Mouse (Mus musculus) embryo, embryonic 11.5 days (tissue): ENCODE measurements around the gene Ankrd33b.

ENCODE experiments used
- DNase-seq: peaks from one replicate; pipeline ENCODE4 v3.0.0-alpha.2; 2012; ENCODE audit warnings: low read depth, low spot score

Ankrd33b gene

GRCm38 (mm10) chr15:31338656-31339291 is 28.8 kb downstream of the Ankrd33b start:
- DNase-seq: no peak

- DNase-seq: no peak
These were observed 29.5 kb downstream of the Ankrd33b start for GRCm38 (mm10) chr15:31337983-31338382.

- DNase-seq: no peak
These were observed 30.3 kb downstream of the Ankrd33b start for GRCm38 (mm10) chr15:31337192-31337741.

GRCm38 (mm10) chr15:31336685-31337084 is 30.8 kb downstream of the Ankrd33b start:
- DNase-seq: no peak

GRCm38 (mm10) chr15:31334829-31335228 is 32.7 kb downstream of the Ankrd33b start:
- no peak for DNase-seq

GRCm38 (mm10) chr15:31332541-31333163 is 34.9 kb downstream of the Ankrd33b start:
- no peak for DNase-seq

GRCm38 (mm10) chr15:31331742-31332141 is 35.8 kb downstream of the Ankrd33b start:
- DNase-seq: no peak

- no peak for DNase-seq
These were observed 39.4 kb downstream of the Ankrd33b start for GRCm38 (mm10) chr15:31328082-31328614.

GRCm38 (mm10) chr15:31325660-31326354 is 41.7 kb downstream of the Ankrd33b start:
- DNase-seq: no peak

- no peak for DNase-seq
These were observed 43.0 kb downstream of the Ankrd33b start for GRCm38 (mm10) chr15:31324551-31324950.

- no peak for DNase-seq
These were observed 43.8 kb downstream of the Ankrd33b start for GRCm38 (mm10) chr15:31323684-31324083.

GRCm38 (mm10) chr15:31320598-31321377 is 46.7 kb downstream of the Ankrd33b start:
- no peak for DNase-seq

GRCm38 (mm10) chr15:31319046-31319445 is 48.5 kb downstream of the Ankrd33b start:
- DNase-seq: no peak

GRCm38 (mm10) chr15:31318158-31318955 is 49.2 kb downstream of the Ankrd33b start:
- DNase-seq: no peak

- no peak for DNase-seq
These were observed 50.3 kb downstream of the Ankrd33b start for GRCm38 (mm10) chr15:31317056-31317805.

GRCm38 (mm10) chr15:31315630-31316231 is 51.8 kb downstream of the Ankrd33b start:
- peak; percentile 75 for DNase-seq

- DNase-seq: no peak
These were observed 55.5 kb downstream of the Ankrd33b start for GRCm38 (mm10) chr15:31312001-31312400.

- DNase-seq: no peak
These were observed 58.0 kb downstream of the Ankrd33b start for GRCm38 (mm10) chr15:31309526-31309925.

- DNase-seq: no peak
These were observed 60.8 kb downstream of the Ankrd33b start for GRCm38 (mm10) chr15:31306726-31307125.
